Comparison of ENCODE assay signal across 8 mouse cellular contexts in genomic region chr11:120629911-120630310, GRCm38 (mm10). TPM values are rescaled to one million over a fixed set of nuclear protein-coding genes. Genes with fewer than 3 reads are reported as not detected.
DNase-seq lines count a peak whose midpoint lies in the region; ATAC-seq and TF ChIP-seq lines count a peak whose summit lies in the region.

No protein-coding gene starts in this region.

- DNase-seq in 3134 (ENCODE audit: extremely low read depth, insufficient read length, low spot score) (peak; percentile 57), ES-E14 (ENCODE audit: low read depth, low spot score) (no peak)
- no peak for DNase-seq in hindbrain, embryonic 11.5 days (ENCODE audit: low spot score)
- DNase-seq in ovary, postnatal 36 days (ENCODE audit: low spot score) = no peak
- DNase-seq in ovary, postnatal 10 days (ENCODE audit: low spot score) = no peak

- WGBS in hindbrain, embryonic 11.5 days = 29% methylated on average over 7 of the region's 7 CpGs
- 43% methylated on average over 7 of the region's 7 CpGs for WGBS in limb, embryonic 15.5 days
- 50% methylated on average over 7 of the region's 7 CpGs for WGBS in neural tube, embryonic 14.5 days

- no peak overlapping the region for H3K4me2 ChIP-seq in hindbrain, embryonic 11.5 days (replicated peaks; ENCODE audit: low read depth, low read length)
- H3K4me2 ChIP-seq in limb, embryonic 15.5 days = 0 out of 2 replicates have a peak overlapping the region, but pooled peaks have one; percentile 7
- H3K4me2 ChIP-seq in neural tube, embryonic 14.5 days (ENCODE audit: low read depth, low read length) = no peak overlapping the region

- peaks cover 4 to 33% of the 10 kb centered on the region in 2 experiments for H3K4me1 ChIP-seq in ES-E14 (ENCODE audit: control insufficient read depth in 2 of 2, insufficient read depth in 2 of 2, low read length in 2 of 2, poor library complexity in 1 of 2)
- H3K4me1 ChIP-seq in hindbrain, embryonic 11.5 days (replicated peaks; ENCODE audit: control insufficient read depth, insufficient read depth, low read length) = peaks cover 15% of the 10 kb centered on the region
- H3K4me1 ChIP-seq in limb, embryonic 15.5 days = peaks cover 44% of the 10 kb centered on the region
- peaks cover 20% of the 10 kb centered on the region for H3K4me1 ChIP-seq in neural tube, embryonic 14.5 days (ENCODE audit: control insufficient read depth, insufficient read depth, low read length)

- H3K36me3 ChIP-seq in ES-E14 (ENCODE audit: control insufficient read depth, insufficient read depth, low read length, poor library complexity, severe bottlenecking) = peaks cover 23% of the 10 kb centered on the region
- H3K36me3 ChIP-seq in hindbrain, embryonic 11.5 days (ENCODE audit: control insufficient read depth, insufficient read depth, low read length) = peaks cover 3% of the 10 kb centered on the region
- peaks cover 27% of the 10 kb centered on the region for H3K36me3 ChIP-seq in limb, embryonic 15.5 days
- H3K36me3 ChIP-seq in neural tube, embryonic 14.5 days (ENCODE audit: control insufficient read depth, insufficient read depth, low read length) = 0 out of 2 replicates have a peak, but pooled peaks cover 11% of the 10 kb centered on the region

- ATAC-seq in erythroblast, adult 5-6 weeks (replicated peaks; ENCODE audit: low FRiP score, poor library complexity, severe bottlenecking) = peak; percentile 35
- ATAC-seq in hindbrain, embryonic 11.5 days (ENCODE audit: low FRiP score) = no peak
- no peak for ATAC-seq in limb, embryonic 15.5 days (ENCODE audit: insufficient number of reproducible peaks, low FRiP score, low TSS enrichment, low read depth)
- ATAC-seq in neural tube, embryonic 14.5 days (ENCODE audit: low read depth) = no peak

- H3K27ac ChIP-seq in ES-E14 (ENCODE audit: insufficient read depth, low read depth, low read length, poor library complexity, severe bottlenecking) = peak overlapping the region; percentile 56
- 0 out of 2 replicates have a peak overlapping the region, but pooled peaks have one; percentile 12 for H3K27ac ChIP-seq in hindbrain, embryonic 11.5 days (ENCODE audit: low read depth, low read length)
- peak overlapping the region; percentile 64 for H3K27ac ChIP-seq in limb, embryonic 15.5 days
- no peak overlapping the region for H3K27ac ChIP-seq in neural tube, embryonic 14.5 days (ENCODE audit: low read depth, low read length)

- in situ Hi-C loops in ES-E14 (cut with MboI; ENCODE audit: low sequenced_read_pairs in 2 of 2, unreplicated experiment in 2 of 2) = no loop called here

- H3K9ac ChIP-seq in ES-E14 (ENCODE audit: insufficient read depth, low read depth, low read length, poor library complexity, severe bottlenecking) = peak overlapping the region; percentile 61
- H3K9ac ChIP-seq in hindbrain, embryonic 11.5 days (ENCODE audit: low read depth, low read length) = peak overlapping the region; percentile 11; the same call in 1 of the 2 replicates
- H3K9ac ChIP-seq in limb, embryonic 15.5 days = 0 out of 2 replicates have a peak overlapping the region, but pooled peaks have one; percentile 14
- H3K9ac ChIP-seq in neural tube, embryonic 14.5 days (replicated peaks; ENCODE audit: low read depth, low read length) = peak overlapping the region; percentile 29; the same call in 1 of the 2 replicates

- H3K4me3 ChIP-seq in ES-E14 (ENCODE audit: insufficient read depth in 1 of 2, low read depth in 1 of 2, low read length in 2 of 2, poor library complexity in 1 of 2, severe bottlenecking in 1 of 2) = peak overlapping the region; percentile 26 to 45; a peak in 3 of 4 replicates
- no peak overlapping the region for H3K4me3 ChIP-seq in hindbrain, embryonic 11.5 days (ENCODE audit: low read depth, low read length)
- peak overlapping the region; percentile 8; the same call in 1 of the 2 replicates for H3K4me3 ChIP-seq in limb, embryonic 15.5 days
- H3K4me3 ChIP-seq in neural tube, embryonic 14.5 days (ENCODE audit: low read depth, low read length) = no peak overlapping the region

- no peaks in the 10 kb centered on the region for H3K27me3 ChIP-seq in hindbrain, embryonic 11.5 days (ENCODE audit: control insufficient read depth, insufficient read depth, low read length)
- H3K27me3 ChIP-seq in limb, embryonic 15.5 days = no peaks in the 10 kb centered on the region
- no peaks in the 10 kb centered on the region for H3K27me3 ChIP-seq in neural tube, embryonic 14.5 days (ENCODE audit: control insufficient read depth, insufficient read depth, low read length)

- H3K9me3 ChIP-seq in ES-E14 (ENCODE audit: control insufficient read depth, insufficient read depth, low read depth, low read length) = no peaks in the 10 kb centered on the region
- H3K9me3 ChIP-seq in hindbrain, embryonic 11.5 days (ENCODE audit: control insufficient read depth, low read length) = no peaks in the 10 kb centered on the region
- H3K9me3 ChIP-seq in limb, embryonic 15.5 days = no peaks in the 10 kb centered on the region
- H3K9me3 ChIP-seq in neural tube, embryonic 14.5 days (ENCODE audit: control insufficient read depth, low read length) = no peaks in the 10 kb centered on the region

TF ChIP-seq in ES-E14, 5 proteins besides CTCF, POLR2A, EP300 and RAD21:
- TF ChIP-seq MAFK (IDR thresholded peaks at IDR 0.05; ENCODE audit: insufficient read depth, low read depth, low read length) = peak; percentile 98
- TF ChIP-seq CHD2 (IDR thresholded peaks at IDR 0.05; ENCODE audit: low read depth, low read length) = no peak

RNA-seq across cellular contexts. Expression of gene Mafg, which starts 3.5 kb away (rescaled TPM):
- 42.6 and 48.4 TPM in 2 replicates for total RNA-seq in ES-E14 (2012; rRNA removed)
- 65.3 and 78.0 TPM in 2 replicates for total RNA-seq in erythroblast, adult 5-6 weeks (2015; ENCODE audit: low replicate concordance)
- 137 and 154 TPM in 2 replicates for total RNA-seq in erythroblast, adult 5-6 weeks (2017; ENCODE audit: low replicate concordance)
- 21.8 and 23.5 TPM in 2 replicates for polyA plus RNA-seq in hindbrain, embryonic 11.5 days (2014; fragmentation: Nextera tagmentation; extraction: Ambion mirVana)
- 26.6 and 32.9 TPM in 2 replicates for polyA plus RNA-seq in limb, embryonic 15.5 days (2015; fragmentation: Nextera tagmentation; extraction: Ambion mirVana)
- polyA plus RNA-seq in neural tube, embryonic 14.5 days (2014; fragmentation: Nextera tagmentation; extraction: Ambion mirVana) = 30.5 and 36.8 TPM in 2 replicates

RNA-seq across cellular contexts. Expression of gene Sirt7, which starts 4.9 kb away (rescaled TPM):
- 29.4 and 33.2 TPM in 2 replicates for total RNA-seq in ES-E14 (2012; rRNA removed)
- 21.9 and 26.1 TPM in 2 replicates for total RNA-seq in erythroblast, adult 5-6 weeks (2015; ENCODE audit: low replicate concordance)
- 48.8 and 52.1 TPM in 2 replicates for total RNA-seq in erythroblast, adult 5-6 weeks (2017; ENCODE audit: low replicate concordance)
- polyA plus RNA-seq in hindbrain, embryonic 11.5 days (2014; fragmentation: Nextera tagmentation; extraction: Ambion mirVana) = 33.2 and 36.6 TPM in 2 replicates
- 32.9 and 33.4 TPM in 2 replicates for polyA plus RNA-seq in limb, embryonic 15.5 days (2015; fragmentation: Nextera tagmentation; extraction: Ambion mirVana)
- 42.8 and 48.2 TPM in 2 replicates for polyA plus RNA-seq in neural tube, embryonic 14.5 days (2014; fragmentation: Nextera tagmentation; extraction: Ambion mirVana)

RNA-seq across cellular contexts. Expression of gene Pcyt2, which starts 12.2 kb away (rescaled TPM):
- total RNA-seq in ES-E14 (2012; rRNA removed) = 88.6 and 188 TPM in 2 replicates
- total RNA-seq in erythroblast, adult 5-6 weeks (2015; ENCODE audit: low replicate concordance) = 7.7 and 20.7 TPM in 2 replicates
- 19.8 and 39.8 TPM in 2 replicates for total RNA-seq in erythroblast, adult 5-6 weeks (2017; ENCODE audit: low replicate concordance)
- polyA plus RNA-seq in hindbrain, embryonic 11.5 days (2014; fragmentation: Nextera tagmentation; extraction: Ambion mirVana) = 104 and 105 TPM in 2 replicates
- 130 and 136 TPM in 2 replicates for polyA plus RNA-seq in limb, embryonic 15.5 days (2015; fragmentation: Nextera tagmentation; extraction: Ambion mirVana)
- polyA plus RNA-seq in neural tube, embryonic 14.5 days (2014; fragmentation: Nextera tagmentation; extraction: Ambion mirVana) = 170 and 187 TPM in 2 replicates

RNA-seq across cellular contexts. Expression of gene Pycr1, which starts 13.7 kb away (rescaled TPM):
- 19.0 and 19.6 TPM in 2 replicates for total RNA-seq in ES-E14 (2012; rRNA removed)
- 2.3 TPM in 1 of 2 replicates, not detected in the other for total RNA-seq in erythroblast, adult 5-6 weeks (2015; ENCODE audit: low replicate concordance)
- not detected in 2 replicates for total RNA-seq in erythroblast, adult 5-6 weeks (2017; ENCODE audit: low replicate concordance)
- 28.2 and 30.2 TPM in 2 replicates for polyA plus RNA-seq in hindbrain, embryonic 11.5 days (2014; fragmentation: Nextera tagmentation; extraction: Ambion mirVana)
- 61.6 and 72.1 TPM in 2 replicates for polyA plus RNA-seq in limb, embryonic 15.5 days (2015; fragmentation: Nextera tagmentation; extraction: Ambion mirVana)
- polyA plus RNA-seq in neural tube, embryonic 14.5 days (2014; fragmentation: Nextera tagmentation; extraction: Ambion mirVana) = 15.3 and 24.9 TPM in 2 replicates

RNA-seq across cellular contexts. Expression of gene Myadml2, which starts 18.0 kb away (rescaled TPM):
- 0.63 TPM in 1 of 2 replicates, not detected in the other for total RNA-seq in ES-E14 (2012; rRNA removed)
- total RNA-seq in erythroblast, adult 5-6 weeks (2015; ENCODE audit: low replicate concordance) = not detected in 2 replicates
- total RNA-seq in erythroblast, adult 5-6 weeks (2017; ENCODE audit: low replicate concordance) = not detected in 2 replicates
- polyA plus RNA-seq in hindbrain, embryonic 11.5 days (2014; fragmentation: Nextera tagmentation; extraction: Ambion mirVana) = 0.19 and 0.49 TPM in 2 replicates
- polyA plus RNA-seq in limb, embryonic 15.5 days (2015; fragmentation: Nextera tagmentation; extraction: Ambion mirVana) = 0.61 and 4.0 TPM in 2 replicates
- 2.3 and 2.5 TPM in 2 replicates for polyA plus RNA-seq in neural tube, embryonic 14.5 days (2014; fragmentation: Nextera tagmentation; extraction: Ambion mirVana)

Comparison
In these comparisons a context has a peak if more than half of its experiments do, and no peak if none do; other contexts are left out.
1. H3K4me3 ChIP-seq: peak in ES-E14 (2 of 2) and limb, embryonic 15.5 days (single experiment); none in hindbrain, embryonic 11.5 days (single experiment) and neural tube, embryonic 14.5 days (single experiment).
2. H3K9ac ChIP-seq: peak in every context shown above with its lines; median percentile 61 in ES-E14; 29 in neural tube, embryonic 14.5 days; 14 in limb, embryonic 15.5 days; 11 in hindbrain, embryonic 11.5 days.